Mouse (Mus musculus) spleen, postnatal 0 days (tissue): ENCODE measurements around the gene H2-M10.2. TPM values are rescaled to one million over a fixed set of nuclear protein-coding genes. Genes with fewer than 3 reads are reported as not detected.

Experiments
- polyA plus RNA-seq: library from polyadenylated mRNA; unstranded; fragments of >200 nt; fragmentation: Nextera tagmentation; extraction: Ambion mirVana; gene quantifications from 2 replicates; pipeline ENCODE4 v1.2.1, GENCODE M21; 2015

Gene H2-M10.2
- not detected in 2 replicates for polyA plus RNA-seq

DNA sequence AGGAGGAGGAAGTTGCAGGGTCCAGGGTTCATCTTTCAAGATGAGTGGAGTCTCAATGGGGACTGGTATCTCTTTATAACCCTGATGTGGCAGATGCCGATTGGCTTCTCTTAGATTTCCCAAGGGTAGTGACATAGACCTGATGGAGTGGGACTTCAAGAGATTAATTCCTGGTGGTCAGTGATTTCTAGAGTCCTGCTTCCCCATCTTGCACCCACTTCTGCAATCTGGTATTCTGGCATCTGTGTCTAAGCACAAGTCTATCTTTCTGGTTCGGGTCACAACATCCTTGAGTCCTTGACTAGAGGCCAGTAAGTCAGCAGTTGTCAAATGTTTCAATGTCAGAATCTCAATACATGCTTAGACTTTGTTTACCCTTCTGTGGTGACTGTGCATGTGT, at the start of gene H2-M10.2:
TSS of gene H2-M10.2 (minus strand) at position 101 of the 400 bp plus-strand sequence.

DNA sequence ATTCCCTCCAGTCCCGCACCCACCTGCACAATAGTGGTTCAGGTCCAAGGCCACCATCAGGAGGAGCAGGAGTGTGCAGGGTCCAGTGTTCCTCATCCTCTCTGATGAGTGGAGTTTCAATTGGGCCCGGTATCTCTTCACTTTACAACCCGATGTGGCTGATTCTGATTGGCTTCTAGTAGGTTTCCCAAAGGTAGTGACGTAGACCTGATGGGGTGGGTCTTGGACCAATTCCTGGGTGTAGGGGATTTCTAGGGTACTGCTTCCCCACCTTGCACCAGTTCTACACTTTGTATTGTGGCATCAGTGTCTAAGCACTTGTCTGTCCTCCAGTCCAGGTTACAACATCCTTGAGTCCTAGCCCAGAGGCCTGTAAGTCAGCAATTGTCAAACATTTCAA, 39.8 kb upstream of the H2-M10.2 start, which contains the start of gene H2-M10.1:
TSS of gene H2-M10.1 (minus strand) at position 101 of the 400 bp plus-strand sequence.

GRCm38 (mm10) chr17:36271586-36272256, 14.6 kb downstream of the H2-M10.2 start, which contains the start of gene Trim39:
Gene Trim39, minus strand, starts transcription at chr17:36272247.

GRCm38 (mm10) chr17:36257969-36258368, 28.3 kb downstream of the H2-M10.2 start, which contains the start of gene Rpp21:
Gene Rpp21, minus strand, starts transcription at chr17:36258069.

Other genes with a start within 250 kb of the H2-M10.2 start
- 10.0 and 15.3 TPM in 2 replicates for gene H2-T22, start 243.7 kb downstream of the H2-M10.2 start, polyA plus RNA-seq
- not detected in 2 replicates for gene Gm6034, start 243.5 kb downstream of the H2-M10.2 start, polyA plus RNA-seq
- not detected in 2 replicates for gene Gm11127, start 228.1 kb downstream of the H2-M10.2 start, polyA plus RNA-seq
- not detected in 2 replicates for gene Gm19684, start 164.8 kb downstream of the H2-M10.2 start, polyA plus RNA-seq
- gene Gm7030, start 157.1 kb downstream of the H2-M10.2 start, polyA plus RNA-seq: not detected in 2 replicates
- not detected in 2 replicates for gene Gm8909, start 118.0 kb downstream of the H2-M10.2 start, polyA plus RNA-seq
- gene H2-T3, start 96.2 kb downstream of the H2-M10.2 start, polyA plus RNA-seq: not detected in 2 replicates
- gene Rpp21, start 28.4 kb downstream of the H2-M10.2 start, polyA plus RNA-seq: 86.7 and 86.8 TPM in 2 replicates
- 6.4 and 7.8 TPM in 2 replicates for gene Trim39, start 14.2 kb downstream of the H2-M10.2 start, polyA plus RNA-seq
- gene H2-M10.1, start 39.7 kb upstream of the H2-M10.2 start, polyA plus RNA-seq: not detected in 2 replicates
- gene H2-M10.3, start 81.9 kb upstream of the H2-M10.2 start, polyA plus RNA-seq: not detected in 2 replicates
- not detected in 2 replicates for gene H2-M10.4, start 175.8 kb upstream of the H2-M10.2 start, polyA plus RNA-seq